Mouse (Mus musculus) E14TG2a.4 (cell line): ENCODE data around the gene Nans.

Experiments
- H3K27me3 ChIP-seq: 2 replicates; pipeline ENCODE4 v1.6.1; 2014; ENCODE audit warnings: low read length, control low read depth; ENCODE audit not compliant: insufficient read depth
- H3K36me3 ChIP-seq: 2 replicates; pipeline ENCODE4 v1.6.1; 2014; ENCODE audit warnings: low read length, control low read depth; ENCODE audit not compliant: insufficient read depth
- H3K4me1 ChIP-seq: replicated peaks from 2 replicates; pipeline ENCODE4 v1.6.1; 2014; ENCODE audit warnings: low read depth, low read length, control low read depth
- H3K4me3 ChIP-seq: replicated peaks from 2 replicates; pipeline ENCODE4 v1.5.1; 2014; ENCODE audit warnings: mild to moderate bottlenecking, low read length
- H3K9me3 ChIP-seq: 2 replicates; pipeline ENCODE4 v1.6.1; 2014; ENCODE audit warnings: low read length, control low read depth
- CTCF ChIP-seq: conservative IDR thresholded peaks from 2 replicates; pipeline ENCODE4 v1.5.1; 2014; ENCODE audit warnings: low read length
- NANOG ChIP-seq: IDR thresholded peaks from 2 replicates; pipeline ENCODE4 v1.6.1; 2014; ENCODE audit warnings: borderline replicate concordance, low read length, mixed read lengths
- POU5F1 ChIP-seq: IDR thresholded peaks from 2 replicates; pipeline ENCODE4 v1.6.1; 2014; ENCODE audit warnings: low read length, borderline replicate concordance

Nans gene

GRCm38 (mm10) chr4:46546709-46547108, 57.7 kb downstream of the Nans start:
- peaks cover 39% of the 10 kb centered on the region for H3K4me1 ChIP-seq
- no peaks in the 10 kb centered on the region for H3K9me3 ChIP-seq
- TF ChIP-seq POU5F1 (no peak), CTCF (no peak), NANOG (no peak)
- peaks cover 10% of the 10 kb centered on the region for H3K27me3 ChIP-seq
- no peak overlapping the region for H3K4me3 ChIP-seq
- no peaks in the 10 kb centered on the region for H3K36me3 ChIP-seq

DNA sequence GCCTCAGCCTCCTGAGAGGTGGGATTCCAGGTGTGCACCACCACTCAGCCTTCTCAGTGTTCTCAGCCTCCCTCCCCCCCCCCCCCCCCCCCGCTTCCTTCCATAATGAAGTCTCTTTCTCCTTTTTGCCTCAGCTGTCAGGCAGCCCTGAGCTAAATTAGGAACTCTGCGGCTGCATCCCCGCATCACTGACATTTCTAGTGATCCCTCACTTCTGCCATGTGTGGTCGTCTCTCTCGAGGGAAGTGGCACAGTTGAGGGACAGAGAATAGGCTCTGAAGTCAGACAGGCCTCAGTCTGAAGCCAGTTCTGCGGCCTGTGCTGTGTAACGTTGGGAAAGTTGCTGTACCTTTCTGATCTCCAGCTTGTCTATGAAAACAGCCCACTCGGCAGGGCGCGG, 60.9 kb downstream of the Nans start:
- H3K4me1 ChIP-seq: peaks cover 33% of the 10 kb centered on the region
- no peaks in the 10 kb centered on the region for H3K9me3 ChIP-seq
- H3K27me3 ChIP-seq: peaks cover 10% of the 10 kb centered on the region
- TF ChIP-seq POU5F1: no peak
- no peak for TF ChIP-seq CTCF
- TF ChIP-seq NANOG: no peak
- no peak overlapping the region for H3K4me3 ChIP-seq
- H3K36me3 ChIP-seq: no peaks in the 10 kb centered on the region

DNA sequence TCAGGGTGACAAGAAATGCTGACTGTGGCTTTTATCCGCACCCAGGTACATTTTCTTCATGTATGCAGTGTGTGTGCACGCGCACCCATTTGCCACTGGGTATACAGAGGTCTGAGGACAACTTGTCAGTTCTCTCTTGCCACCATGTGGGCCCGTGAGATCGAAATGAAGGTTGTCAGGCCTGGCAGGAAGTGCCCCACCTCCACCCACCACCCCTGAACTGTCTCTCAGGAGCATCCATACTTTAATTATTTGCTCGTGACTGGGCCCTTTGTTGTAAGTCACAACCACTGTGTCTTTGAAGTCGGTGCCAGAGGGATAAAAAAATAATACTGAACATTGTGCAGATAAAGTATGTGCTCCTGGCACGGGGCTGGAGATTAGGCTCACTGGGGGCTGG, 61.4 kb downstream of the Nans start:
- no peaks in the 10 kb centered on the region for H3K36me3 ChIP-seq
- peaks cover 32% of the 10 kb centered on the region for H3K4me1 ChIP-seq
- TF ChIP-seq CTCF (no peak), POU5F1 (no peak), NANOG (no peak)
- H3K4me3 ChIP-seq: no peak overlapping the region
- H3K9me3 ChIP-seq: no peaks in the 10 kb centered on the region
- peaks cover 10% of the 10 kb centered on the region for H3K27me3 ChIP-seq
